23 mouse cellular contexts compared by ENCODE assay signal in the genomic region with DNA sequence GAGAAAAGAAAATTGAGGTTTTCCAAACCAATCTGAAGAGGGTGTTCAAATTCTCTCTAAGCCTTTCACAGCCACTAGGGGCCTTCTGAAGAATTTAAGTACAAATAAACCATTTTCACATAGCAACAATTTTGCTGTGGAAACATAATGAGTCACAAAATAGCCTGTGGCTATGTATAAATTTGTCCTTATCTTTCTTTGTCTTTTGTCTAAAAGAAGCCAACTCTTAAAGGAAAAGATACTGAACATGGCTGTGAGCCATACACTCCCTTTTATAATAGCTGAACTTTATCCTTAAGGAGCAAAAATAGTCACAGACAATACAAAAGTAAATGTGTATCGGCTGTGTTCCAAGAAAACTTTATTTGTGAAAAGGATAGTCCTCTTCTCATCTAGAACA.
A peak's percentile ranks its signal among the peaks of the same experiment; 100 is the strongest.
DNase-seq lines count a peak whose midpoint lies in the region; ATAC-seq and TF ChIP-seq lines count a peak whose summit lies in the region.
"Had no signal": no experiment of that assay in that cellular context is flagged by ENCODE, and none has a peak within 500 bp of the region (broad histone marks: within the 10 kb centered on the region; RNA-seq: fewer than 3 reads in every experiment).

No protein-coding gene starts in this region.

- H3K9ac ChIP-seq in heart, embryonic 15.5 days, result no peak overlapping the region
- no peak overlapping the region for H3K9ac ChIP-seq in hindbrain, embryonic 12.5 days
- H3K9ac ChIP-seq: embryonic facial prominence, embryonic 15.5 days; hindbrain, embryonic 13.5 days; lung, embryonic 15.5 days had no signal

- no peaks in the 10 kb centered on the region for H3K4me1 ChIP-seq in heart, embryonic 15.5 days (replicated peaks)
- H3K4me1 ChIP-seq in hindbrain, embryonic 12.5 days, result no peaks in the 10 kb centered on the region
- H3K4me1 ChIP-seq: embryonic facial prominence, embryonic 15.5 days; hindbrain, embryonic 13.5 days; lung, embryonic 15.5 days had no signal

- peak; percentile 50; the same call in 1 of the 2 replicates for ATAC-seq in heart, embryonic 15.5 days (replicated peaks; ENCODE audit: insufficient number of reproducible peaks, insufficient read depth, low FRiP score, low read depth)
- no peak for ATAC-seq in hindbrain, embryonic 12.5 days (ENCODE audit: low FRiP score)
- ATAC-seq: inflammation-experienced regulatory T-cells, adult 6 months had no signal

- no peak overlapping the region for H3K4me2 ChIP-seq in heart, embryonic 15.5 days
- H3K4me2 ChIP-seq in hindbrain, embryonic 12.5 days (replicated peaks), result no peak overlapping the region
- H3K4me2 ChIP-seq: embryonic facial prominence, embryonic 15.5 days; heart, embryonic 11.5 days; hindbrain, embryonic 13.5 days; liver, embryonic 11.5 days; lung, embryonic 15.5 days had no signal

- H3K27me3 ChIP-seq in heart, embryonic 15.5 days, result no peaks in the 10 kb centered on the region
- no peaks in the 10 kb centered on the region for H3K27me3 ChIP-seq in hindbrain, embryonic 12.5 days
- H3K27me3 ChIP-seq: embryonic facial prominence, embryonic 15.5 days; hindbrain, embryonic 13.5 days; lung, embryonic 15.5 days had no signal

- WGBS in heart, embryonic 15.5 days, result 42% methylated on average over 1 of the region's 1 CpGs
- 94% methylated on average over 1 of the region's 1 CpGs for WGBS in hindbrain, embryonic 12.5 days

- H3K36me3 ChIP-seq in heart, embryonic 15.5 days, result no peaks in the 10 kb centered on the region
- no peaks in the 10 kb centered on the region for H3K36me3 ChIP-seq in hindbrain, embryonic 12.5 days
- H3K36me3 ChIP-seq: embryonic facial prominence, embryonic 15.5 days; hindbrain, embryonic 13.5 days; lung, embryonic 15.5 days had no signal

- intact Hi-C loops in left cerebral cortex, adult 2 months (cut with DNase I), result no loop called here

- no peak overlapping the region for H3K4me3 ChIP-seq in heart, embryonic 15.5 days
- H3K4me3 ChIP-seq in left cerebral cortex, adult 2 months, result no peak overlapping the region
- H3K4me3 ChIP-seq in hindbrain, embryonic 12.5 days, result no peak overlapping the region
- H3K4me3 ChIP-seq: embryonic facial prominence, embryonic 15.5 days; hindbrain, embryonic 13.5 days; lung, embryonic 15.5 days had no signal

- H3K27ac ChIP-seq in heart, embryonic 15.5 days, result no peak overlapping the region
- no peak overlapping the region for H3K27ac ChIP-seq in left cerebral cortex, adult 2 months
- H3K27ac ChIP-seq in hindbrain, embryonic 12.5 days, result no peak overlapping the region
- H3K27ac ChIP-seq: embryonic facial prominence, embryonic 15.5 days; hindbrain, embryonic 13.5 days; lung, embryonic 15.5 days had no signal

- no peak for DNase-seq in heart, adult 11 months
- no peak for DNase-seq in left cerebral cortex, adult 2 months (ENCODE audit: extremely low spot score in 1 of 2, low spot score in 2 of 2)
- DNase-seq in left cerebral cortex, adult 11 months (ENCODE audit: low spot score), result no peak
- DNase-seq in 3134 (ENCODE audit: extremely low read depth, insufficient read length, low spot score) (peak; percentile 5), NIH3T3 (ENCODE audit: low read depth) (peak; percentile 71)
- no peak for DNase-seq in kidney, adult 9 months
- DNase-seq: adrenal gland, postnatal 25 days; cerebellum, adult 11-12 months; cerebellum, postnatal 14 days; gastrocnemius, postnatal 25 days; layer of hippocampus, postnatal 36 days; midbrain, embryonic 14.5 days; right cerebral cortex, postnatal 14 days; spleen, adult 18-20 months; thymus, postnatal 36 days had no signal

- TF ChIP-seq CTCF in left cerebral cortex, adult 2 months (IDR thresholded peaks at IDR 0.05), result peak; percentile 22

- H3K9me3 ChIP-seq in heart, embryonic 15.5 days (replicated peaks), result no peaks in the 10 kb centered on the region
- H3K9me3 ChIP-seq in hindbrain, embryonic 12.5 days (replicated peaks), result no peaks in the 10 kb centered on the region
- H3K9me3 ChIP-seq: embryonic facial prominence, embryonic 15.5 days; hindbrain, embryonic 13.5 days; lung, embryonic 15.5 days had no signal

Comparison
In these comparisons a context has a peak if more than half of its experiments do, and no peak if none do; other contexts are left out.
1. DNase-seq: peak in 3134 (single experiment) and NIH3T3 (single experiment); none in heart, adult 11 months (single experiment), left cerebral cortex, adult 2 months (0 of 2), left cerebral cortex, adult 11 months (single experiment) and kidney, adult 9 months (single experiment).